Mouse (Mus musculus): ENCODE measurements around the gene Arhgef28.

GRCm38 (mm10) chr13:98021906-98022305 lies 184.3 kb downstream of the Arhgef28 start:
- TF ChIP-seq CTCF (IDR thresholded peaks at IDR 0.05; ENCODE audit: extremely low read depth, insufficient read length, insufficient replicate concordance, low read depth, low read length) (no peak), POLR2A (IDR thresholded peaks at IDR 0.05; ENCODE audit: low read depth, low read length) (no peak)
